Mouse (Mus musculus) MEL (cell line): ENCODE data around the gene Gpsm3. TPM values are rescaled to one million over a fixed set of nuclear protein-coding genes. Genes with fewer than 3 reads are reported as not detected.

Experiments used
- DNase-seq: peaks from one replicate; pipeline ENCODE4 v3.0.0; 2011; ENCODE audit warnings: low read depth, low spot score
- H3K27ac ChIP-seq: 2 replicates; pipeline ENCODE4 v1.5.1; 2012; ENCODE audit warnings: low read depth, mild to moderate bottlenecking, control low read depth, low read length, moderate library complexity; ENCODE audit not compliant: control insufficient read depth
- H3K27me3 ChIP-seq, 2 experiments: fragments of 150-350 bp in 1 of 2; sonication (generic) in 1 of 2; 2 replicates each; pipeline ENCODE4 v1.6.1; 2012; ENCODE audit warnings: low read length in 2 of 2, mild to moderate bottlenecking in 2 of 2, improper control_type of control experiment in 1 of 2, moderate library complexity in 1 of 2; ENCODE audit not compliant: insufficient read depth in 2 of 2, control insufficient read depth in 1 of 2
- H3K36me3 ChIP-seq, 2 experiments: 2 replicates each; pipeline ENCODE4 v1.6.1; 2012 to 2014; ENCODE audit warnings: low read length in 2 of 2, improper control_type of control experiment in 1 of 2, inconsistent platforms in 1 of 2, mild to moderate bottlenecking in 1 of 2; ENCODE audit not compliant: insufficient read depth in 2 of 2, control insufficient read depth in 1 of 2
- H3K4me1 ChIP-seq, 2 experiments: fragments of 150-350 bp in 1 of 2; sonication (generic) in 1 of 2; 2 replicates each; pipeline ENCODE4 v1.6.1; 2012; ENCODE audit warnings: low read length in 2 of 2, improper control_type of control experiment in 1 of 2, mild to moderate bottlenecking in 1 of 2; ENCODE audit not compliant: insufficient read depth in 2 of 2, control insufficient read depth in 1 of 2
- H3K4me3 ChIP-seq, 2 experiments: fragments of 150-350 bp in 1 of 2; sonication (generic) in 1 of 2; 2 replicates each; pipeline ENCODE4 v1.5.1; 2012; ENCODE audit warnings: low read depth in 2 of 2, low read length in 2 of 2, mild to moderate bottlenecking in 2 of 2, moderate library complexity in 2 of 2, control low read depth in 1 of 2, improper control_type of control experiment in 1 of 2; ENCODE audit not compliant: control insufficient read depth in 1 of 2, insufficient read depth in 1 of 2
- H3K79me2 ChIP-seq: 2 replicates; pipeline ENCODE4 v1.6.1; 2012; ENCODE audit warnings: mild to moderate bottlenecking, low read length, moderate library complexity; ENCODE audit not compliant: control insufficient read depth, poor library complexity, insufficient read depth
- H3K9ac ChIP-seq: 2 replicates; pipeline ENCODE4 v1.6.1; 2012; ENCODE audit warnings: low read depth, mild to moderate bottlenecking, control low read depth, low read length, moderate library complexity; ENCODE audit not compliant: control insufficient read depth, poor library complexity, severe bottlenecking
- H3K9me3 ChIP-seq: fragments of 150-350 bp; sonication (generic); replicated peaks from 2 replicates; pipeline ENCODE4 v1.6.1; 2012; ENCODE audit warnings: mild to moderate bottlenecking, low read length, improper control_type of control experiment, moderate library complexity; ENCODE audit not compliant: insufficient read depth
- BHLHE40 ChIP-seq: IDR thresholded peaks from 2 replicates; pipeline ENCODE4 v1.6.1; 2012; ENCODE audit warnings: low read depth, mild to moderate bottlenecking, inconsistent platforms, low read length, improper control_type of control experiment, borderline replicate concordance
- CTCF ChIP-seq, 3 experiments: IDR thresholded peaks in 2 of 3; conservative IDR thresholded peaks in 1 of 3; 2 replicates each; pipeline ENCODE4 v1.5.1; 2011 to 2012; ENCODE audit warnings: low read length in 3 of 3, low read depth in 2 of 3, mild to moderate bottlenecking in 2 of 3, improper control_type of control experiment in 1 of 3, inconsistent platforms in 1 of 3, mixed read lengths in 1 of 3, moderate library complexity in 1 of 3; ENCODE audit not compliant: control insufficient read depth in 1 of 3, insufficient read depth in 1 of 3, poor library complexity in 1 of 3, severe bottlenecking in 1 of 3
- GABPA ChIP-seq: IDR thresholded peaks from 2 replicates; pipeline ENCODE4 v1.6.1; 2012; ENCODE audit warnings: low read depth, mild to moderate bottlenecking, inconsistent platforms, low read length, improper control_type of control experiment, moderate library complexity
- GATA1 ChIP-seq: IDR thresholded peaks from 2 replicates; pipeline ENCODE4 v1.6.1; 2011; ENCODE audit warnings: low read depth, low read length, improper control_type of control experiment
- MAFK ChIP-seq: IDR thresholded peaks from 2 replicates; pipeline ENCODE4 v1.6.1; 2011; ENCODE audit warnings: low read depth, mild to moderate bottlenecking, low read length, improper control_type of control experiment, borderline replicate concordance
- MXI1 ChIP-seq: IDR thresholded peaks from 2 replicates; pipeline ENCODE4 v1.6.1; 2011; ENCODE audit warnings: mild to moderate bottlenecking, low read depth, low read length, improper control_type of control experiment
- MYB ChIP-seq: IDR thresholded peaks from 2 replicates; pipeline ENCODE4 v1.6.1; 2011; ENCODE audit warnings: mild to moderate bottlenecking, low read depth, low read length, improper control_type of control experiment
- MYC ChIP-seq: IDR thresholded peaks from 2 replicates; pipeline ENCODE4 v1.6.1; 2011; ENCODE audit warnings: low read depth, mild to moderate bottlenecking, low read length, improper control_type of control experiment, moderate library complexity
- NELFE ChIP-seq: IDR thresholded peaks from 2 replicates; pipeline ENCODE4 v1.6.1; 2011; ENCODE audit warnings: low read depth, low read length, improper control_type of control experiment
- POLR2A ChIP-seq, 2 experiments: IDR thresholded peaks; 2 replicates each; pipeline ENCODE4 v1.6.1; 2011 to 2012; ENCODE audit warnings: low read length in 2 of 2, mild to moderate bottlenecking in 2 of 2, control low read depth in 1 of 2, improper control_type of control experiment in 1 of 2, low read depth in 1 of 2, moderate library complexity in 1 of 2; ENCODE audit not compliant: control insufficient read depth in 1 of 2, insufficient read depth in 1 of 2, poor library complexity in 1 of 2
- POLR2AphosphoS5 ChIP-seq: IDR thresholded peaks from 2 replicates; pipeline ENCODE4 v1.6.1; 2012; ENCODE audit warnings: low read depth, borderline replicate concordance, mild to moderate bottlenecking, inconsistent platforms, low read length, moderate library complexity, mixed read lengths
- RCOR1 ChIP-seq: IDR thresholded peaks from 2 replicates; pipeline ENCODE4 v1.6.1; 2012; ENCODE audit warnings: low read depth, mild to moderate bottlenecking, inconsistent platforms, low read length, improper control_type of control experiment
- SIN3A ChIP-seq: IDR thresholded peaks from 2 replicates; pipeline ENCODE4 v1.6.1; 2012; ENCODE audit warnings: low read length, improper control_type of control experiment, inconsistent platforms
- TBP ChIP-seq: IDR thresholded peaks from 2 replicates; pipeline ENCODE4 v1.8.0; 2011; ENCODE audit warnings: low read depth, low read length, improper control_type of control experiment
- ZMIZ1 ChIP-seq: IDR thresholded peaks from 2 replicates; pipeline ENCODE4 v1.6.1; 2012; ENCODE audit warnings: low read depth, mild to moderate bottlenecking, inconsistent platforms, low read length, improper control_type of control experiment, moderate library complexity
- polyA plus RNA-seq, 2 experiments: library from polyadenylated mRNA; stranded (reverse) in 1 of 2; unstranded in 1 of 2; fragments of >175 nt in 1 of 2; fragments of >200 nt in 1 of 2; gene quantifications; 2 replicates each; pipeline versions ENCODE4 v1.2.1 to v1.2.4; 2012; ENCODE audit warnings: low replicate concordance in 2 of 2, low read depth in 1 of 2; ENCODE audit not compliant: insufficient read length in 2 of 2, insufficient read depth in 1 of 2, missing spikeins in 1 of 2
- total RNA-seq: library from RNA; depleted of rRNA; stranded (reverse); fragments of 300-350 nt; gene quantifications from 2 replicates; pipeline ENCODE4 v1.2.3, GENCODE M21; 2012

The Gpsm3 gene
- total and polyA plus RNA-seq, 3 experiments: 10.6 to 37.8 TPM; not detected in 1

GRCm38 (mm10) chr17:34630761-34631301 is 41.2 kb downstream of the Gpsm3 start:
- Histone ChIP-seq H3K79me2 (peaks cover 11% of the 10 kb centered on the region), H3K27ac (no peak overlapping the region), H3K36me3 (peaks cover 0 to 11% of the 10 kb centered on the region in 2 experiments; a peak in 2 of 4 replicates), H3K4me1 (peaks cover 0 to 27% of the 10 kb centered on the region in 2 experiments; a peak in 3 of 4 replicates), H3K27me3 (no peaks in the 10 kb centered on the region; a peak in 2 of 4 replicates), H3K9me3 (no peaks in the 10 kb centered on the region), H3K4me3 (peak overlapping the region; percentile 23 to 27; a peak in 2 of 4 replicates), H3K9ac (peak overlapping the region; percentile 32; the same call in 1 of the 2 replicates)
- TF ChIP-seq CTCF (IDR thresholded peaks at IDR 0.05 in 2 of 3, conservative IDR thresholded peaks at IDR 0.05 in 1 of 3; ENCODE audit: control insufficient read depth in 1 of 3, insufficient read depth in 1 of 3, low read depth in 2 of 3, low read length in 3 of 3, poor library complexity in 1 of 3, severe bottlenecking in 1 of 3) (no peak), GABPA (no peak), POLR2A (IDR thresholded peaks at IDR 0.05; ENCODE audit: control insufficient read depth in 1 of 2, insufficient read depth in 1 of 2, low read depth in 1 of 2, low read length in 2 of 2, poor library complexity in 1 of 2) (no peak), MYB (no peak), GATA1 (no peak), TBP (no peak), MAFK (no peak), NELFE (no peak), MYC (no peak), BHLHE40 (no peak), MXI1 (no peak), POLR2AphosphoS5 (no peak)
- DNase-seq: no peak

DNA sequence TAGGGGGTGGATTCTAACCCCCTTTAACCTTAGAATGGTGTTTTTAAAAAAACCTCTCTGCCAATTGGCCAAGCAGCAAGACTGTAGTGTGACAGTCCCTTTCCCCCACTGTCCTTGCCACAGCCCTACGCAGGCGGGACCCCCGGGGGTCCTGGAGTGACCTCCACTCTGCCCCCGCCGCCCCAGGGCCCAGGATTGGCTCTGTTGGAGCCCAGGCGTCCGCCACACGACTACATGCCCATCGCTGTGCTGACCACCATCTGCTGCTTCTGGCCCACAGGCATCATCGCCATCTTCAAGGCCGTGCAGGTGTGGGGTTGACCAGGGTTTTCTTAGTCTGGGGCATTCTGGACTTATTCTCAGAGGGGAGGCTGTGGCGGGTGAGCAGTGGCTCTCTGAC is 42.0 kb downstream of the Gpsm3 start:
- Histone ChIP-seq H3K36me3 (peaks cover 0 to 9% of the 10 kb centered on the region in 2 experiments; a peak in 2 of 4 replicates), H3K27me3 (peaks cover 0 to 3% of the 10 kb centered on the region in 2 experiments; a peak in 2 of 4 replicates), H3K27ac (no peak overlapping the region), H3K79me2 (peaks cover 4% of the 10 kb centered on the region; the same call in 1 of the 2 replicates), H3K9ac (peak overlapping the region; percentile 48), H3K9me3 (no peaks in the 10 kb centered on the region), H3K4me1 (peaks cover 0 to 24% of the 10 kb centered on the region in 2 experiments; a peak in 3 of 4 replicates), H3K4me3 (peak overlapping the region; percentile 42 to 58)
- no peak for DNase-seq
- TF ChIP-seq ZMIZ1: no peak
- TF ChIP-seq RCOR1: 0 out of 2 replicates have a peak, but pooled peaks have one; percentile 11
- no peak for TF ChIP-seq SIN3A
